Mouse (Mus musculus) megakaryocyte, embryonic 14.5 days (primary cell): ENCODE results near the gene Thg1l.

ENCODE experiments used
- FLI1 ChIP-seq: IDR thresholded peaks from 2 replicates; pipeline ENCODE4 v1.6.1; 2012; ENCODE audit warnings: low read length, inconsistent platforms, mixed read lengths
- GATA1 ChIP-seq: IDR thresholded peaks from 3 replicates; pipeline ENCODE4 v1.6.1; 2012; ENCODE audit warnings: mixed read lengths, low read length, inconsistent platforms, borderline replicate concordance

DNA sequence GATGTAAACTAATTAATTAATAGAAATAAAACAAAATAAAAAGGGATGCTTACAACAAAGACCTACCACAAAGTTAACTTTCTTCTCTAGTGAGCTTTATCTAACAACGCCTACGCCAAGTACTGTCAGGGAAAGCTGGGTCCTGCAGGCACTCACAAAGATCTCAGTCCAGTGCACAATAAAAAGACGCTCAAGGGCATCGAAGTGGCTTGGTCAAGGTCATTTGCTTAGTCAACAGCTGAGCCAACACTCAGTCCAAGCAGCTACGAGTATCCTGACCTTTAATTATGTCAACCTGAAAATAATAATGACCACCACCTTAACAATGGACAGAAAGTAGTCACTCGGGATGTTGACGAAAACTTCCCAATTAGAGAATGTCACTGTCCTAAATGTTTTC is 13.0 kb downstream of the Thg1l start:
- TF ChIP-seq GATA1, result no peak
- no peak for TF ChIP-seq FLI1
